Mouse (Mus musculus) kidney, postnatal 0 days (tissue): ENCODE measurements around the gene Gjb2. TPM values are rescaled to one million over a fixed set of nuclear protein-coding genes. Genes with fewer than 3 reads are reported as not detected.
A peak's percentile ranks its signal among the peaks of the same experiment; 100 is the strongest.

Source experiments
- ATAC-seq: fragments of 200-750 bp; cut with Nextera tagmentation; replicated peaks from 2 replicates; pipeline ENCODE4 v1.8.0; 2017; ENCODE audit warnings: low read depth, moderate number of reproducible peaks, moderate TSS enrichment, moderate library complexity; ENCODE audit not compliant: low FRiP score
- DNase-seq: peaks from one replicate; pipeline ENCODE4 v3.0.0-alpha.2; 2016; ENCODE audit warnings: low spot score
- H3K27ac ChIP-seq: fragments of 300-500 bp; sonication (generic); 2 replicates; pipeline ENCODE4 v1.5.1; 2014; ENCODE audit warnings: mild to moderate bottlenecking
- H3K27me3 ChIP-seq: fragments of 300-500 bp; sonication (generic); 2 replicates; pipeline ENCODE4 v1.6.1; 2014; ENCODE audit warnings: low read length, mixed read lengths; ENCODE audit not compliant: insufficient read depth
- H3K36me3 ChIP-seq: fragments of 300-500 bp; sonication (generic); 2 replicates; pipeline ENCODE4 v1.6.1; 2014; ENCODE audit warnings: low read length, mixed read lengths; ENCODE audit not compliant: insufficient read depth
- H3K4me1 ChIP-seq: fragments of 300-500 bp; sonication (generic); replicated peaks from 2 replicates; pipeline ENCODE4 v1.6.1; 2014; ENCODE audit warnings: antibody characterized with exemption, low read length, mixed read lengths; ENCODE audit not compliant: insufficient read depth
- H3K4me2 ChIP-seq: fragments of 300-500 bp; sonication (generic); 2 replicates; pipeline ENCODE4 v1.6.1; 2014; ENCODE audit warnings: mild to moderate bottlenecking, low read length, moderate library complexity, mixed read lengths
- H3K4me3 ChIP-seq: fragments of 300-500 bp; sonication (generic); replicated peaks from 2 replicates; pipeline ENCODE4 v1.5.1; 2014; ENCODE audit warnings: low read depth, low read length
- H3K9ac ChIP-seq: fragments of 300-500 bp; sonication (generic); 2 replicates; pipeline ENCODE4 v1.6.1; 2014; ENCODE audit warnings: low read depth, low read length
- H3K9me3 ChIP-seq: fragments of 300-500 bp; sonication (generic); replicated peaks from 2 replicates; pipeline ENCODE4 v1.6.1; 2016; ENCODE audit warnings: low read length, inconsistent platforms, mixed read lengths
- CTCF ChIP-seq: IDR thresholded peaks from 2 replicates; pipeline ENCODE4 v1.5.1; 2016; ENCODE audit warnings: antibody characterized with exemption, low read depth, mild to moderate bottlenecking, moderate library complexity
- WGBS: fragments of 180-500 bp; shearing (Covaris S2); extraction: QIAGEN DNeasy Blood & Tissue Kit; methylation state at CpG from one replicate; pipeline ENCODE4 v1.1.7; 2014; 5-methylcytosine and 5-hydroxymethylcytosine counted together
- polyA plus RNA-seq: library from polyadenylated mRNA; unstranded; fragments of >200 nt; fragmentation: Nextera tagmentation; extraction: Ambion mirVana; gene quantifications from 2 replicates; pipeline ENCODE4 v1.2.1, GENCODE M21; 2015

Gene Gjb2
- polyA plus RNA-seq, 1 experiment from 2014 or later = 10.5 TPM

DNA sequence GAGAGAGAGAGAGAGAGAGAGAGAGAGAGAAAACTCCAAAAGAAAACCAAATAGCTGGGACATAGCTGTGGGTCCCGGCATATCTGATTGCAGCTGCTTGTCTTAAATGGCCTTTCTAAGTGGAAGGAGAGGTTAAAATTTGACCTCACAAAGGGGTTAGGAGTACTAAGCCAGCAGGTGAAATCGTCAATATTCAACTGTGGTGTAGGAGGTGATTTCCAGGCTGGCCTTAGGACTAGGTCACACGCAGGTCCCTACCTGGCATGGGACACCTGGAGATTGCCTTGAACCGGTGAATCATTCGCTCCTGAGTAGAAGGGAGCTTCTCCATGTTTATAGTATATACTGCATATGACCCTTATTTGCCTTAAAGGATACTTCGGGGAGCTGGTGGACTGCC lies 1.4 kb downstream of the Gjb2 start:
- no peaks in the 10 kb centered on the region for H3K4me1 ChIP-seq
- peak overlapping the region; percentile 100 for H3K4me2 ChIP-seq
- TF ChIP-seq CTCF = no peak
- no peak for DNase-seq
- no peaks in the 10 kb centered on the region for H3K36me3 ChIP-seq
- WGBS = 67% methylated on average over 6 of the region's 6 CpGs
- H3K27me3 ChIP-seq = peaks cover 22% of the 10 kb centered on the region
- no peaks in the 10 kb centered on the region for H3K9me3 ChIP-seq
- no peak overlapping the region for H3K9ac ChIP-seq
- no peak for ATAC-seq
- H3K4me3 ChIP-seq = no peak overlapping the region
- no peak overlapping the region for H3K27ac ChIP-seq

DNA sequence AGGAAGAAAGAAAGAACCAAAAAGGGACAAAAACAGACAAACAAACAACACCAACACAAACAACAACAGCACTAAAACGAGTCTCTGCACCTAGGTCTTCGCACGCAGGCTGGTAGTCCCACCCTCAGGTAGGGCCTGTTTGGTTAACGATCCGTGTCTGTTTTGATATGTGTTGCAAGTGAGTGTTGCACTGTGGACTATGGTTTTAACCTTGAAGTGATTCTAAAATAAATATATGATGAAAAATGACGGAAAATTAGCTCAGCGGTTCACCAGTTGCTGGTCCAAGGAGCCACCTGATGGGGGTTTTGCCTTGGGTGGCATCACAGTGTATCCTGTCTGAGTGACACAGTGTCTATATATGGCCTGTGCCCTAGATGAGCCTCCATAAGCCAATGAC lies 2.9 kb downstream of the Gjb2 start:
- no peak overlapping the region for H3K9ac ChIP-seq
- 71% methylated on average over 7 of the region's 7 CpGs for WGBS
- no peaks in the 10 kb centered on the region for H3K4me1 ChIP-seq
- H3K27ac ChIP-seq = no peak overlapping the region
- no peak for DNase-seq
- H3K4me2 ChIP-seq = no peak overlapping the region
- no peak overlapping the region for H3K4me3 ChIP-seq
- peaks cover 22% of the 10 kb centered on the region for H3K27me3 ChIP-seq
- no peaks in the 10 kb centered on the region for H3K36me3 ChIP-seq
- TF ChIP-seq CTCF = no peak
- ATAC-seq = no peak
- no peaks in the 10 kb centered on the region for H3K9me3 ChIP-seq

DNA sequence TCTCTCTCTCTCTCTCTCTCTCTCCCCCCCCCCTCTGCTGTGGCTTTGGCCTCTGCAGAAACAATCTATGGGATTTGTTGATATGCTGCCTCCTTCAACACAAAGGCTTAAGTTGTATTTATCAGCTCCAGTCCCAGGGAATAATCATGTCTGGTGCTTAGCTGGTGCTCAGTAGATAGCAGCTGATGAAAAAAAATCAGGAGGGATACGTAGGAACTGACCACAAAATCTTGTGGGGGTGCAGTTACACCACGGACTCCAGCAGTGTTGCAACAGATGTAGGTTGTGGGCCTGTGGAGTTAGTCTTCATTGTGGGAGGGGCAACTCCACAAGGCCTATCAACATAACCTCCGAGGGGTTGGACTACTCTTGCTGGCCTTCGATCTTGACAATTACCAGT lies 8.6 kb downstream of the Gjb2 start:
- no peak for DNase-seq
- TF ChIP-seq CTCF = no peak
- Histone ChIP-seq H3K27ac (no peak overlapping the region), H3K4me2 (no peak overlapping the region), H3K4me1 (no peaks in the 10 kb centered on the region), H3K9me3 (no peaks in the 10 kb centered on the region), H3K9ac (no peak overlapping the region), H3K4me3 (no peak overlapping the region), H3K27me3 (no peaks in the 10 kb centered on the region), H3K36me3 (no peaks in the 10 kb centered on the region)
- ATAC-seq = no peak
- 81% methylated on average over 4 of the region's 4 CpGs for WGBS

DNA sequence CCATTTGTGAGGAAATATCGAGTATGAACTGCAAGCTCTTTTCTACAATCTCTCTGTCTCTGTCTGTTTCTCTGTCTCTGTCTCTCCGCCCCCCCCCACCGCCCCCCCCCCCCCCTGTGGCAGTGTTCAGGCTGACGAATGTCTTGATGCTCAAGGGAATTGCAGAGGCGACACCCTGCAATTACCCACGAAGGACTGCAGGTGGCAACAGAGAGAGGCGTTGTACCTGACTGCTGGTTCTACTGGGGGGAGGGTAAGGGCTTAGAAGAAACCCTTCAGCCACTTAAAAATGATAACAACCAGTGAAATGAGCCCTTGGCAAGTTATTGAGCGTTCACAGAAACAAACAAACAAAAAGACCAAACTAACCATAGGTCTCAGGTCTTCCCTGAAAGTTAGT lies 11.5 kb downstream of the Gjb2 start:
- no peak overlapping the region for H3K4me3 ChIP-seq
- no peak overlapping the region for H3K4me2 ChIP-seq
- H3K9ac ChIP-seq = no peak overlapping the region
- 9% methylated on average over 8 of the region's 8 CpGs for WGBS
- DNase-seq = peak; percentile 76
- no peak for ATAC-seq
- H3K36me3 ChIP-seq = no peaks in the 10 kb centered on the region
- H3K27me3 ChIP-seq = no peaks in the 10 kb centered on the region
- no peaks in the 10 kb centered on the region for H3K4me1 ChIP-seq
- H3K9me3 ChIP-seq = no peaks in the 10 kb centered on the region
- no peak overlapping the region for H3K27ac ChIP-seq
- peak; percentile 69 for TF ChIP-seq CTCF

DNA sequence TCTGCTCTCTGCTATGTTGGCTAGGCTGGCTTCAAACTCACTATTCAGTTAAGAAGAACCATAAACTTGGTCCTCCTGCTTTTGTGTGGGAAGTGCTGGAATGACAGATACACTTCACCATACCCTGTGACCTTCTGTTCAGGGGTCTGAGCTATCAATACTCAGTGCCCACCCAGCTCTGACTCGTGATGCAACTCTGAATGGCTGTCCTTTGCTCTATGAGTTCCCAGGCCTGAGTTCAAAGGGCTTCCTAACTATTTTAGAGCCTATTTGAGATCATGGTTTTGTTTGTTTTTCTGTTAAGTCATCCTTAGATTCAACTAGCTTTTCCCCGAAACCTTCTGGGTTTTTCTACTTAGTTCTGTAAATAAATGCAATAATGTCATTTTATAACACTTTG lies 14.5 kb downstream of the Gjb2 start:
- DNase-seq = no peak

DNA sequence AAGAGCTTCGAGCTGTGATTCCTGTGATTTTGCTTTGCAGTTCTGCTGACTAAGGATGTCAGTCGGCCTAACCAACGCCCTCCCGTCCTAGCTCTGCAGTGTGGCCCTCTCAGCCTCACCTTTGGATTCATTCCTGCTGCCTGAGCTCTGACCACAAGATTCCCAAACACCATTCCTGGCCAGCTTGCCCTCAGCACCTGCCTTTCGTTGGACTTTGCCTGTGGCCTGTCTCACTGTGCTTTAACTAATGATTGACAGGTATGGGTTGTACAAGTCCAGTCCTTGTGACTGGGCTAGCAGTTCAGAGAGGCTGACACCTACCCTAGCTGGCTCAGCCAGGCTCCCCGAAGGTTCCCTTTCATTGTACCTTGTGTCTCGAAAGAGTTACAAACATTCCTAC lies 15.4 kb downstream of the Gjb2 start:
- H3K9me3 ChIP-seq = no peaks in the 10 kb centered on the region
- TF ChIP-seq CTCF = no peak
- H3K36me3 ChIP-seq = no peaks in the 10 kb centered on the region
- H3K4me3 ChIP-seq = no peak overlapping the region
- no peak overlapping the region for H3K4me2 ChIP-seq
- no peaks in the 10 kb centered on the region for H3K27me3 ChIP-seq
- H3K9ac ChIP-seq = no peak overlapping the region
- DNase-seq (peak; percentile 44), ATAC-seq (peak; percentile 86)
- H3K4me1 ChIP-seq = 0 out of 2 replicates have a peak, but pooled peaks cover 4% of the 10 kb centered on the region
- 75% methylated on average over 7 of the region's 7 CpGs for WGBS
- H3K27ac ChIP-seq = no peak overlapping the region

More for the DNA sequence above, 14.5 kb downstream of the Gjb2 start:
- no peak for ATAC-seq
- Histone ChIP-seq H3K27me3 (no peaks in the 10 kb centered on the region), H3K4me3 (no peak overlapping the region), H3K36me3 (no peaks in the 10 kb centered on the region), H3K9ac (no peak overlapping the region), H3K4me1 (no peaks in the 10 kb centered on the region), H3K27ac (no peak overlapping the region), H3K4me2 (no peak overlapping the region), H3K9me3 (no peaks in the 10 kb centered on the region)
- WGBS = 47% methylated on average over 2 of the region's 2 CpGs
- TF ChIP-seq CTCF = no peak

DNA sequence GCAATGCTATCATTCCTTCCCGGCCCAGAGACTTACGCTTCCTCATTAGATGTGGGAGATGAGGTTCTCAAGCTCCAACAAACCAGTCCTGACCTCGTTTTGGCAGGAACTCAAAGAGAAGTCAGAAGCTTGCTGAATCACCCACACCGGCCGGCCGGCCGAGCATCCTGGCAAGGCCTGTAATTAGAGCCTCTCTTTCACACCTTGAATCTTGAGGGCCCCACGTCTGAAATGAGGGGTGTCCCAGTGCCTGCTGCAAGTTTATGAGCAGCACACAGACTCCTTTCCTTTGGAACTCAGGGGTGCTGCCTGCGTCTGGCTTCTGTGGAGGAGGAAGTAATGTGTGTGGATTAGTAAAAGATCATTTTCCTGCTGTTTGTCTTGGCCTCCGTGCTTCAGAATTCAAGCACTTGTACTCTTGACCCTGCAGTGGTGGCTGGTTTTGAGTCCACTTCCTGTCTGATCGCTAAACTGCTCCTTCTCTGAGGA lies 20.3 kb downstream of the Gjb2 start:
- Histone ChIP-seq H3K9ac (no peak overlapping the region), H3K4me3 (no peak overlapping the region), H3K27ac (peak overlapping the region; percentile 73), H3K36me3 (no peaks in the 10 kb centered on the region), H3K4me2 (0 out of 2 replicates have a peak overlapping the region, but pooled peaks have one; percentile 9), H3K9me3 (no peaks in the 10 kb centered on the region), H3K4me1 (0 out of 2 replicates have a peak, but pooled peaks cover 4% of the 10 kb centered on the region), H3K27me3 (no peaks in the 10 kb centered on the region)
- TF ChIP-seq CTCF = no peak
- peak; percentile 50; the same call in 1 of the 2 replicates for ATAC-seq
- 11% methylated on average over 11 of the region's 11 CpGs for WGBS
- DNase-seq = peak; percentile 79
